Mouse (Mus musculus): ENCODE results near the gene Bcl7c. TPM values are rescaled to one million over a fixed set of nuclear protein-coding genes. Genes with fewer than 3 reads are reported as not detected.
"Not testable (repeated sequence)": the region's sequence is repeated elsewhere in the genome, so short reads cannot be mapped to it uniquely, and the experiment has no call there.

Bcl7c gene
- polyA plus RNA-seq, 1 experiment: 69.0 TPM

GRCm38 (mm10) chr7:127656946-127657345 lies 51.8 kb downstream of the Bcl7c start:
- no peak overlapping the region for H3K27ac ChIP-seq (ENCODE audit: control insufficient read depth, insufficient read depth, low read depth, low read length)
- peaks cover 2% of the 10 kb centered on the region for H3K4me1 ChIP-seq (ENCODE audit: control insufficient read depth, insufficient read depth, low read length)
- no peak overlapping the region for H3K4me3 ChIP-seq (ENCODE audit: control insufficient read depth, low read depth, low read length)
- H3K27me3 ChIP-seq (ENCODE audit: control insufficient read depth, insufficient read depth, low read length): no peaks in the 10 kb centered on the region
- H3K36me3 ChIP-seq (ENCODE audit: control insufficient read depth, insufficient read depth, low read length): no peaks in the 10 kb centered on the region
- TF ChIP-seq CTCF (IDR thresholded peaks at IDR 0.05; ENCODE audit: control insufficient read depth, insufficient read depth, insufficient replicate concordance, low read depth, low read length) (peak; percentile 87; the same call in 1 of the 2 replicates), POLR2A (IDR thresholded peaks at IDR 0.05; ENCODE audit: control insufficient read depth, low read depth, low read length) (no peak)

GRCm38 (mm10) chr7:127654318-127654717 lies 54.4 kb downstream of the Bcl7c start:
- H3K27ac ChIP-seq (ENCODE audit: control insufficient read depth, insufficient read depth, low read depth, low read length): no peak overlapping the region
- no peaks in the 10 kb centered on the region for H3K27me3 ChIP-seq (ENCODE audit: control insufficient read depth, insufficient read depth, low read length)
- no peaks in the 10 kb centered on the region for H3K36me3 ChIP-seq (ENCODE audit: control insufficient read depth, insufficient read depth, low read length)
- H3K4me3 ChIP-seq (ENCODE audit: control insufficient read depth, low read depth, low read length): no peak overlapping the region
- no peak for TF ChIP-seq CTCF (IDR thresholded peaks at IDR 0.05; ENCODE audit: control insufficient read depth, insufficient read depth, insufficient replicate concordance, low read depth, low read length)
- TF ChIP-seq POLR2A (IDR thresholded peaks at IDR 0.05; ENCODE audit: control insufficient read depth, low read depth, low read length): no peak
- H3K4me1 ChIP-seq (ENCODE audit: control insufficient read depth, insufficient read depth, low read length): peaks cover 4% of the 10 kb centered on the region

- Histone ChIP-seq H3K4me1 (ENCODE audit: control insufficient read depth, insufficient read depth, low read length) (peaks cover 4% of the 10 kb centered on the region), H3K27me3 (ENCODE audit: control insufficient read depth, insufficient read depth, low read length) (no peaks in the 10 kb centered on the region), H3K36me3 (ENCODE audit: control insufficient read depth, insufficient read depth, low read length) (no peaks in the 10 kb centered on the region), H3K27ac (ENCODE audit: control insufficient read depth, insufficient read depth, low read depth, low read length) (no peak overlapping the region), H3K4me3 (ENCODE audit: control insufficient read depth, low read depth, low read length) (no peak overlapping the region; the same call in 1 of the 2 replicates)
- TF ChIP-seq POLR2A (IDR thresholded peaks at IDR 0.05; ENCODE audit: control insufficient read depth, low read depth, low read length) (no peak), CTCF (IDR thresholded peaks at IDR 0.05; ENCODE audit: control insufficient read depth, insufficient read depth, insufficient replicate concordance, low read depth, low read length) (no peak)
Measured at GRCm38 (mm10) chr7:127652050-127652449, 56.7 kb downstream of the Bcl7c start.

- Histone ChIP-seq H3K27me3 (ENCODE audit: control insufficient read depth, insufficient read depth, low read length) (no peaks in the 10 kb centered on the region), H3K36me3 (ENCODE audit: control insufficient read depth, insufficient read depth, low read length) (no peaks in the 10 kb centered on the region), H3K4me3 (ENCODE audit: control insufficient read depth, low read depth, low read length) (no peak overlapping the region), H3K27ac (ENCODE audit: control insufficient read depth, insufficient read depth, low read depth, low read length) (no peak overlapping the region), H3K4me1 (ENCODE audit: control insufficient read depth, insufficient read depth, low read length) (peaks cover 4% of the 10 kb centered on the region)
- TF ChIP-seq CTCF (IDR thresholded peaks at IDR 0.05; ENCODE audit: control insufficient read depth, insufficient read depth, insufficient replicate concordance, low read depth, low read length) (no peak), POLR2A (IDR thresholded peaks at IDR 0.05; ENCODE audit: control insufficient read depth, low read depth, low read length) (no peak)
Measured at GRCm38 (mm10) chr7:127651624-127652023, 57.1 kb downstream of the Bcl7c start.

- Histone ChIP-seq H3K4me3 (ENCODE audit: control insufficient read depth, low read depth, low read length) (no peak overlapping the region), H3K4me1 (ENCODE audit: control insufficient read depth, insufficient read depth, low read length) (peaks cover 4% of the 10 kb centered on the region), H3K27me3 (ENCODE audit: control insufficient read depth, insufficient read depth, low read length) (no peaks in the 10 kb centered on the region), H3K27ac (ENCODE audit: control insufficient read depth, insufficient read depth, low read depth, low read length) (no peak overlapping the region), H3K36me3 (ENCODE audit: control insufficient read depth, insufficient read depth, low read length) (no peaks in the 10 kb centered on the region)
- no peak for TF ChIP-seq CTCF (IDR thresholded peaks at IDR 0.05; ENCODE audit: control insufficient read depth, insufficient read depth, insufficient replicate concordance, low read depth, low read length)
- TF ChIP-seq POLR2A (IDR thresholded peaks at IDR 0.05; ENCODE audit: control insufficient read depth, low read depth, low read length): no peak
Measured at GRCm38 (mm10) chr7:127649206-127649605, 59.5 kb downstream of the Bcl7c start.

- H3K27me3 ChIP-seq (ENCODE audit: control insufficient read depth, insufficient read depth, low read length): no peaks in the 10 kb centered on the region
- no peaks in the 10 kb centered on the region for H3K36me3 ChIP-seq (ENCODE audit: control insufficient read depth, insufficient read depth, low read length)
- no peak overlapping the region for H3K27ac ChIP-seq (ENCODE audit: control insufficient read depth, insufficient read depth, low read depth, low read length)
- no peak overlapping the region for H3K4me3 ChIP-seq (ENCODE audit: control insufficient read depth, low read depth, low read length)
- H3K4me1 ChIP-seq (ENCODE audit: control insufficient read depth, insufficient read depth, low read length): peaks cover 4% of the 10 kb centered on the region
- no peak for TF ChIP-seq CTCF (IDR thresholded peaks at IDR 0.05; ENCODE audit: control insufficient read depth, insufficient read depth, insufficient replicate concordance, low read depth, low read length)
- TF ChIP-seq POLR2A (IDR thresholded peaks at IDR 0.05; ENCODE audit: control insufficient read depth, low read depth, low read length): no peak
Measured at GRCm38 (mm10) chr7:127648516-127649201, 60.1 kb downstream of the Bcl7c start.

- not testable (repeated sequence) for H3K27me3 ChIP-seq (ENCODE audit: control insufficient read depth, insufficient read depth, low read length); H3K36me3 ChIP-seq (ENCODE audit: control insufficient read depth, insufficient read depth, low read length); H3K4me3 ChIP-seq (ENCODE audit: control insufficient read depth, low read depth, low read length); H3K27ac ChIP-seq (ENCODE audit: control insufficient read depth, insufficient read depth, low read depth, low read length); H3K4me1 ChIP-seq (ENCODE audit: control insufficient read depth, insufficient read depth, low read length)
Measured at GRCm38 (mm10) chr7:127647576-127647975, 61.2 kb downstream of the Bcl7c start.

GRCm38 (mm10) chr7:127646363-127646762 lies 62.4 kb downstream of the Bcl7c start:
- Histone ChIP-seq H3K36me3 (ENCODE audit: control insufficient read depth, insufficient read depth, low read length) (no peaks in the 10 kb centered on the region), H3K4me3 (ENCODE audit: control insufficient read depth, low read depth, low read length) (no peak overlapping the region), H3K27me3 (ENCODE audit: control insufficient read depth, insufficient read depth, low read length) (no peaks in the 10 kb centered on the region), H3K27ac (ENCODE audit: control insufficient read depth, insufficient read depth, low read depth, low read length) (no peak overlapping the region), H3K4me1 (ENCODE audit: control insufficient read depth, insufficient read depth, low read length) (no peaks in the 10 kb centered on the region)
- no peak for TF ChIP-seq POLR2A (IDR thresholded peaks at IDR 0.05; ENCODE audit: control insufficient read depth, low read depth, low read length)
- TF ChIP-seq CTCF (IDR thresholded peaks at IDR 0.05; ENCODE audit: control insufficient read depth, insufficient read depth, insufficient replicate concordance, low read depth, low read length): no peak

All from testis, adult 2 months (tissue).